Mouse (Mus musculus) T-helper 2 cell (primary cell): Measurements from ENCODE around the gene Hagh.

Source experiments
- in situ Hi-C: fragments of 300-600 bp; cut with MboI, MseI; formaldehyde crosslinking; loops from one replicate; pipeline ENCODE4 v1.15.1; 2025; ENCODE audit warnings: high pct_unique_total_duplicates

Gene Hagh

GRCm38 (mm10) chr17:24850065-24850772 is 10.3 kb downstream of the Hagh start, which contains the start of gene Fahd1:
Fahd1 (minus strand) TSS chr17:24850364.
- in situ Hi-C loops: no loop called here

DNA sequence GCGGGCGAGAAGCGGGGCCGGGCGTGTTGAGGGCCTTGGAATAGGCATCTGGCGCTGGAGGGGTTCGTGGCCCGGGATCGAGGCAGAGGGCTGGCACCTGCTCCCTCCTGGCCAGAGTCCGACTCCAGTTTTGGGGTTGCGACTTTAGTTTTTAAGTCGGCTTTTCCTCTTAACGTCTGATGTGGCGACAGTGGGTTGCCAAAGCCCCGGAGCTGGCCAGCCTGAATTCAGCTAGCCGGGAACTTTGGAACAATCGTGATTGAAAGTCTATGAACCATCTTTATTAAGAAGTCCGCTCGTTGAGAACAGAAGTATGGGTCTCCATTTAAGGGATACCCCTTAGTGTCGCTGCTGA is 10.8 kb downstream of the Hagh start:
- in situ Hi-C loops: no loop called here

DNA sequence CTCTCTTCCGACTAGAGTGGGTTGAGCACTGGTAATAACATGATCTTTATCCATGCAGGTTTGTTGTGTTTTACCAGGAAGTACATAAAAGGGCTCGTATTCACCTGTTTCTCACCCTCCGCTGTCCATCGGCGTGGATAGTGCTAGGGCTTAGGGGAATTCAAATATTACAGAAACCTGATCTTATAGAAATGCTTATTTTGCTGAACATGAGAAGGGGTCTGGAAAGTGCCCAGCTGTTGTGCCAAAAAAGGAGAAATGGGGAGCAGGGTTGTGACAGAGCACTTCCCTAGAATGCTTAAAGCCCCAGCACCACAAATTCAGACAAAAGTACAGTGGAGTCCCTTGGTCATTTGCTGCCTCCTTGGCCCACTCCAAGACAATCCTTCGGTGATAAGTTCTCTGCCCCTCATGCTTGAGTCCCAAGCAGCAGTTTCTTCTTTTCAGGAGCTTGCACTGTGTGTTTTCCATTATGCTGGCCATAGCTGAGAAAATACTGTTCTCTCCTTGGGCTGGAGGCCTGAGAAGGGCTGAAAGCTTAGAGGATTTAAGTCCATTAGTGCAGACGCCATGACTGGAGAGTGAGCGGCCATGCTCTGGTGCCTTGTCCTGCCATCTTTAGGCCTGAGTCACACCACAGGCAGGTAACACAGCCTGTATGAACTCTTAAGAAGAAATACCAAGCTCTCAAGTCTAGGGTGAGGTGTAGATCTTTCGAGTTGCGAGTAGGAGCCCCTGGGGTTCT is 11.6 kb downstream of the Hagh start:
- in situ Hi-C loops: no loop called here

- in situ Hi-C loops: no loop called here
Observed at GRCm38 (mm10) chr17:24855838-24856464, 16.0 kb downstream of the Hagh start.

- in situ Hi-C loops: no loop called here
Observed at GRCm38 (mm10) chr17:24856589-24856988, 16.6 kb downstream of the Hagh start.

DNA sequence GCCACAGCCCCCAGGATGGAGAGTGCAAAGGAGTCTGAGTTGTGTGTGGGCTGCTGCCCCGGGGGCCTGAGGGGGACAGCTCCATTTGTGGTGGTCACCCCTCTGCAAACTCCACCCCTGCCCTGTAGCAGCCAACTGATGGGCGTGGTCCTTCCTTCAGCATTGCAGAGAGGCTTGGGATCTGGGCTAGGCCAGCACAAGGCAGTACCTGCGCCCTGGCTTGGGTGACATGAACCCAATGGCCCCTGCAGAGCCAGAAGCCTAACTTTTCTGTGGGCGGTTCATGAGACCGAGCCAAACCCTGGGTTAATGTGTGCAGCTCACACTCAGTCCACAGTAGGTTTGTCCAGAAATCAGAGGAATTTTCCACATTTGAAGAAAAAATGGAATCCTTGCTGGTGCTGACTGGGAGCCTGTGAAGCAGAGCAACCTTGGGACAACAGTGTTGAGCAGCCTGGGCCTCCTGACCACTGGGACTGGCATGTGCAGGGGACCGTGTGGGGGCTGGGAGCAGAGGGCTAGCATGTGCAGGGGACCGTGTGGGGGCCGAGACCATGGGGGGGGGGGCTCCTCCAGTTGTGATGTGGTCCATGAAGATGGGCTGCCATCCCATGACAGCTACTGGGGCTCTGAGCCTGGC is 18.0 kb downstream of the Hagh start:
- in situ Hi-C loops: no loop called here

DNA sequence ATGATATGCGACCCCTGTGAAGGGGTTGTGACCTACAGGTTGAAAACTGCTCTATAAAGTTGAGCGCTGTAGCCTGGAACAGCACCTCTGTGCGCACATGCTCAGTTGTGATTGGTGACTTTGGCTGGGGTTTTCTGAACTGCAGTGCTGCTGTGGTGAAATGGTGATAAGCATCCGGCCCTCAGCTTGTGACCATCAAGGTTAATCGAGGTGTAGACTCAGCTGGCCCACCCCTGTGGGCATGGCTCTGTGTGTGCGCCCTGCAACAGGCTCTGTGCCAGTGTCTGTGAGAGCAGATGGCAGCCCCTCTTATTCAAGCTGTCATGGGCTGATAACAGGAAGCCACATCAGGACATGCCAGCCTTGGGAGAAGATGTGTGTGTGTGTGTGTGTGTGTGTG is 19.0 kb downstream of the Hagh start:
- in situ Hi-C loops: no loop called here

DNA sequence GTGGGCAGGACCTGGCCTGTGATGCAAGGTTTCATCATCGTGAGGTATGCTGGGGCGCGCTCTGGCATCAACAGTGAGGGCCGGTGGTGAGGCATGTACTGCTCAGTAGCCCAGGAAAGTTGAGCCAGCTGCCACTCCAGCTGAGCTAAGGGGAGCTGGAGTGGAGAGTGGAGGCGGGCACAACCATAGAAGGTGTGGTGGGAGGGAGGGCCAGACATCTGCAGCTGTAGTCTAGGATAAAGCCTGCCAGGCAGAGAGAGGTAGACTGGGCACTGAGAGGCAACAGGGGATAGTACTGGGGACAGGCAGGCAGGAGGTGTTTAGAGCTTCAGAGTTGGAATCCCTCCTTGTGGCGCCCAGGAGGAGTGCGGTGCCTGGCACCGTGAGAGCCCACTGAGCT is 20.1 kb downstream of the Hagh start:
- in situ Hi-C loops: no loop called here

- in situ Hi-C loops: no loop called here
Observed at GRCm38 (mm10) chr17:24861785-24862184, 21.8 kb downstream of the Hagh start.

DNA sequence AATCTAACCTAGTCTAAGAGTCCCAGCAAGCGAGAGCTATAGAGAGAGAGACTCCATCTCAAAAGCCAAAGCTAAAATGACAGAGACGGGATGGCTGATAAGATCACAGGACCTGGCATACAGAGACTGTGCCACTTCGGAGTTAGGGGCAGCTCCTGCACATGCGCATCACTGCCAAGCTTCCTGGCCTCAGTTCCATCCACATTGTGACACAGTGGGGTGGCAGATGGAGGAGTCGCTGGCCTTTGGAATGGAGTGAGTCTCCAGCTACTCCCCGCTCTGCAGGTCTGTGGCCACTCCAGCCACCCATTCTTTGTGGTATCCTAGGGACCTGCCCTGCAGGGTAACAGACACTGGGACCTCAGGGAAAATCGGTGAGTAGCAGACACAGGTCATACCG is 25.8 kb downstream of the Hagh start, which contains the start of gene Igfals:
Igfals (plus strand) TSS at position 222 of the 400 bp plus-strand sequence.
- in situ Hi-C loops: no loop called here

GRCm38 (mm10) chr17:24867914-24868313 is 28.0 kb downstream of the Hagh start:
- in situ Hi-C loops: no loop called here

DNA sequence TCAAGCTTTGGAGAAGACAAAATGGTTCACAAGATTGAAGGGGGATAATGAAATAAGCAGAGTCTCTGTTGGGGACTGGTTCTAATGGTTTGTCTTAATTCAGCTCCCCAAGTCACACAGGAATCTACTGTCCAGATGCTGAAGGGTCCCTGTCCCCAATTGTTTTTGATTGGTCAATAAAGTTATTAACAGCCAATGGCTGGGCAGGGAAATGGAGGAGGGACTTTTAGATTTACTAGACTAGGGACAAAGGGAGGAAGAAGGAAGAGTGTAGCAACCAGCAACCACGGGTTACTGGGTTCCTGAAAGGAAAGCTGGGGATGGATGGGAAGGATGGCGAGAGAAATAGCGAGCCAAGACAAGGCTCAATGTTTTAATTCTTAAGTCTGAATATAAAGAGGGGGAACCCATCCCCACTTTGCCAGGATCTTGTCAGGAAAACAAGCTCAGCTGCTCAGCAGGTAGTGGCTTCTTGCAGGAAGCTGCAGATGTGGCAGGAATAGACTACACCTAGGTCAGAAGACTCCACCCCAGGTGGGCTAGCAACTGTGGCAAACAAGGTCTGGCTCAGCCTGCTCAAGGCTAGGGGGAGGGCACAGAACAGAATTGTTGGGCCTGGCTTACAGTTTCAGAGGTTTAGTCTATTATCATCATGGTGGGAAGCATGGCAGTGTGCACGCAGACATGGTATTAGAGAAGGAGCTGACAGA is 33.9 kb downstream of the Hagh start:
- in situ Hi-C loops: no loop called here

- in situ Hi-C loops: no loop called here
Observed at GRCm38 (mm10) chr17:24874405-24874745, 34.4 kb downstream of the Hagh start.

GRCm38 (mm10) chr17:24874989-24875388 is 35.0 kb downstream of the Hagh start:
- in situ Hi-C loops: no loop called here

GRCm38 (mm10) chr17:24877336-24878116 is 37.6 kb downstream of the Hagh start:
- in situ Hi-C loops: no loop called here

DNA sequence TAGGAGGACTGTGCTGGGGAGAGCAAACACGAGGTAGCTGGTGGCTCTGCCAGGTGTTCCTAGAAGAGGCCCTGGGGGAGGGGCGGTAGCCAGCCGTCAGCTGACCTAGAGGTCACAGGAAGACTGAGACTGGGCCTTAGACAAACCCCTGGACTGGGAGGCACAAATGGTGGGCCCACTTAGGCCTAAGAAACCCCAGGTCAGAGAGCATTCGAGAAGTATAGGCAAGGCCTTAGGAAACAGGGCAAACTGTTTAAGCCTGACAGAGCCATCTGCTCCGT is 38.1 kb downstream of the Hagh start:
- in situ Hi-C loops: no loop called here

DNA sequence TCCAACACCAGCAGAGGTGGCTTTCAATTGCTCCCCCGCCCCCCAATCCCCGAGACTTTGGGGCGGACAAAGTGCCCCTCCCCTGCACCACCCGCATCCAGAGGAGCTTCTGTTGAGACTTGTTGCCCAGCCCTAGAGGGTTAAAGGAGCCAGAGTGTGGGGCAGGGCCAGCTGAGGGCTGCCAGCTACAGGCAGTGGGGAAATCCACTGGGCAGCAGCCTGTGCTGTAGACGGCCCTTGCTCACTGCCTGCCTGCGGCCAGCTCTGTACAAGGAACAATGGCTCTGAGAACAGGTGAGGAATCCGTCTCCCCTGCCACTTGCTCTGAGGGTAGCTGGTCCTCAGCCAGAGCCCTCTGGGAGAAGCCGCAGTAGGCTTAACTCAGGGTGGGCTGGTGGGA is 38.6 kb downstream of the Hagh start:
- in situ Hi-C loops: no loop called here

DNA sequence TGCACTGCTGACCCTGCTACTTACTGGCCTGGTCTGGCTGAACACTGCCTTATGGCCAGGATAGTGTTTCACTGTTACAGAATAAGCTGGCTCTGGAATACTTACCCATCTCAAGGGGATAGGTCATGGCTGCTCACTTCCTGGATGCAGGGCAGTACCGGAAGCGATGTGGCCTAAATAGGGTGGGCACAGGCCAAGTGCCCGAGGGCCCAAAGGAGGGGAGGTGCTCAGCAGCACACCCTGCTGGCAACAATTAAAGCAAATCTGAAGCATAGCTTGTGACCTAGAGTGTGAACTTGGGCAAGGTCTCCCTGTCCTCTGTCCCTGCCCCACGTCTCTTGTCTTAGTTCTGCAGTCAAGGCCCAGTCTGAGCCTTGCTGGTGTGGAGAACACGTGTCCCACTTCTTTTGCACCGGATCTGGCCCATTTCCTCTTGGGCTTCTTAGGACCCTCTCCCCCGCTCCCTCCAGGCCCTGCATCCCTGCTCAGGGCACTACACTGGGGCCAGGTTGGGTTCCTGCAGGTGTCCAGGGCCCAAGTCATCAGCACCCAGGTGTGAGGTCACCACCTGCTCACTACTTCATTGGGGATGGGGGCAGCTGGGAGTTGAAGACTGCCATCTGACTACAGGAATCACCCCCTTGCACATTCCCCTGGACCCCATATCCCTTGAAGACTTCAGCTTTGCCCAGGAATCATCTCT is 41.9 kb downstream of the Hagh start:
- in situ Hi-C loops: no loop called here

DNA sequence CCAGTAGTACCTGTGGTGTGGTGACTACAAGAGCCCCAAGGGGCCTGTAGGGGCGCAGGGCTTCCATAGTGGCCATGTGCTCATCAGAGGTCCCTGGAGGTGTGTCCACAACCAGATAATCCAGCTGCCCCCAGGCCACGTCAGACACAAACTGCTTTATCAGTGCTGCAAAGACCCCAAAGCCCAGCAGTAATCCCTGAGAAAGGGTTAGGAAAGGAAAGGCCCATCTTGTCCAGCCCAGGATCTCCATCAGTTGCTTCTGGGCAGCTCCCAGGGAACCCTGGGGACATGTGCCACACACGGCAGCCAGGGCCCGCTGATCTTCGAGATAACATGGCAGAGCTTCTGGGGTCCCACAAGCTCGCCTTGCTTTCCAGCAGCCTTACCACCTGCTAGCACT is 44.4 kb downstream of the Hagh start:
- in situ Hi-C loops: no loop called here

GRCm38 (mm10) chr17:24885356-24886133 is 45.6 kb downstream of the Hagh start:
- in situ Hi-C loops: no loop called here
